Mouse (Mus musculus) C2C12 (cell line): Measurements from ENCODE around the gene Ankrd50.

Experiments used
- CEBPB ChIP-seq: IDR thresholded peaks from one replicate; pipeline ENCODE4 v1.6.1; 2011; ENCODE audit warnings: low read depth, mild to moderate bottlenecking, control low read depth, moderate library complexity
- CTCF ChIP-seq: IDR thresholded peaks from one replicate; pipeline ENCODE4 v1.5.1; 2011; ENCODE audit not compliant: control insufficient read depth, insufficient read depth, insufficient read length
- MYOD1 ChIP-seq: IDR thresholded peaks from one replicate; pipeline ENCODE4 v1.6.1; 2011; ENCODE audit warnings: low read depth; ENCODE audit not compliant: control insufficient read depth, insufficient read length
- USF1 ChIP-seq: IDR thresholded peaks from one replicate; pipeline ENCODE4 v1.6.1; 2011; ENCODE audit warnings: low read depth, mild to moderate bottlenecking, control low read depth, moderate library complexity

DNA sequence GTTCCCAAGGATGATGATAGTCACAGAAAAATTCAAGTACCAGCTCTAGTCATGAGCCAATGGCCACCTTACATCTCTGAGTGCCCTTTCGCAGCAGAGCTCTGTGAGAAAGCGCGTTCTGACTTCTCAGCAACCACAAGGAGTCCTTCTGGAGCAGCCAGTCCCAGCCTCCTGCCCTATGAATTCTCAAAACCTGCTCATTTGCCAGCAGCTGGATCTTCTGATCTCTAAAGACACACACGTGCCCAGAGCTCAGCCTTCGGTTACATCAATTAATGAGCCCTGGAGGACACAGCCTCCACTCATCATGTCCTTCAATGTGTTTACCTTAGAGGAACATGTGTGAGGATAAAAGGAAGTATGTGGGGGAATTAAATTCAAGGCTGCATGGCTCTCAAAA, 53.2 kb downstream of the Ankrd50 start:
- TF ChIP-seq CTCF = no peak
- no peak for TF ChIP-seq USF1
- TF ChIP-seq MYOD1 = no peak
- no peak for TF ChIP-seq CEBPB
